In genomic region chr15:78749855-78750254, GRCm38 (mm10) we compare ENCODE assay signal across 11 mouse cellular contexts. TPM values are rescaled to one million over a fixed set of nuclear protein-coding genes. Genes with fewer than 3 reads are reported as not detected.
DNase-seq lines count a peak whose midpoint lies in the region; ATAC-seq and TF ChIP-seq lines count a peak whose summit lies in the region.
"Had no signal": no experiment of that assay in that cellular context is flagged by ENCODE, and none has a peak within 500 bp of the region (broad histone marks: within the 10 kb centered on the region; RNA-seq: fewer than 3 reads in every experiment).

No protein-coding gene starts in this region.

- H3K4me3 ChIP-seq in hindbrain, embryonic 16.5 days (ENCODE audit: low read length) = no peak overlapping the region
- no peak overlapping the region for H3K4me3 ChIP-seq in hindbrain, embryonic 14.5 days (replicated peaks; ENCODE audit: low read length)
- H3K4me3 ChIP-seq in intestine, postnatal 0 days (ENCODE audit: low read depth, low read length) = no peak overlapping the region
- H3K4me3 ChIP-seq: hindbrain, embryonic 15.5 days had no signal

- no peak for TF ChIP-seq CTCF in intestine, postnatal 0 days (IDR thresholded peaks at IDR 0.05; ENCODE audit: low read depth)

- no peaks in the 10 kb centered on the region for H3K9me3 ChIP-seq in hindbrain, embryonic 16.5 days (ENCODE audit: control insufficient read depth, low read length)
- H3K9me3 ChIP-seq in hindbrain, embryonic 14.5 days (ENCODE audit: control insufficient read depth, low read length) = no peaks in the 10 kb centered on the region
- H3K9me3 ChIP-seq in intestine, postnatal 0 days (ENCODE audit: control insufficient read depth) = no peaks in the 10 kb centered on the region
- H3K9me3 ChIP-seq: hindbrain, embryonic 15.5 days had no signal

- no peak overlapping the region for H3K27ac ChIP-seq in hindbrain, embryonic 16.5 days (ENCODE audit: low read depth, low read length)
- H3K27ac ChIP-seq in hindbrain, embryonic 14.5 days = no peak overlapping the region
- no peak overlapping the region for H3K27ac ChIP-seq in intestine, postnatal 0 days (ENCODE audit: low read depth, low read length)
- H3K27ac ChIP-seq: hindbrain, embryonic 15.5 days had no signal

- no peaks in the 10 kb centered on the region for H3K36me3 ChIP-seq in hindbrain, embryonic 16.5 days (ENCODE audit: control insufficient read depth, insufficient read depth, low read length)
- H3K36me3 ChIP-seq in hindbrain, embryonic 14.5 days (replicated peaks; ENCODE audit: control insufficient read depth, insufficient read depth) = no peaks in the 10 kb centered on the region
- H3K36me3 ChIP-seq in intestine, postnatal 0 days (ENCODE audit: control insufficient read depth, insufficient read depth) = no peaks in the 10 kb centered on the region
- H3K36me3 ChIP-seq: G1E; hindbrain, embryonic 15.5 days had no signal

- H3K27me3 ChIP-seq in hindbrain, embryonic 16.5 days (replicated peaks; ENCODE audit: control insufficient read depth, insufficient read depth, low read length) = no peaks in the 10 kb centered on the region
- H3K27me3 ChIP-seq in hindbrain, embryonic 14.5 days (ENCODE audit: control insufficient read depth, insufficient read depth, low read length) = no peaks in the 10 kb centered on the region
- H3K27me3 ChIP-seq in intestine, postnatal 0 days (replicated peaks; ENCODE audit: control insufficient read depth, insufficient read depth, low read length) = no peaks in the 10 kb centered on the region
- H3K27me3 ChIP-seq: hindbrain, embryonic 15.5 days had no signal

- 62% methylated on average over 5 of the region's 5 CpGs for WGBS in hindbrain, embryonic 16.5 days
- WGBS in hindbrain, embryonic 14.5 days = 66% methylated on average over 5 of the region's 5 CpGs
- 40% methylated on average over 5 of the region's 5 CpGs for WGBS in intestine, postnatal 0 days

- H3K4me2 ChIP-seq in hindbrain, embryonic 16.5 days (ENCODE audit: low read length) = no peak overlapping the region
- no peak overlapping the region for H3K4me2 ChIP-seq in hindbrain, embryonic 14.5 days (replicated peaks)
- no peak overlapping the region for H3K4me2 ChIP-seq in intestine, postnatal 0 days (replicated peaks; ENCODE audit: low read depth)
- H3K4me2 ChIP-seq: hindbrain, embryonic 15.5 days had no signal

- H3K4me1 ChIP-seq in hindbrain, embryonic 16.5 days (ENCODE audit: control insufficient read depth, insufficient read depth, low read depth, low read length) = peaks cover 11% of the 10 kb centered on the region
- H3K4me1 ChIP-seq in hindbrain, embryonic 14.5 days (replicated peaks; ENCODE audit: control insufficient read depth, insufficient read depth, low read length) = peaks cover 10% of the 10 kb centered on the region; the same call in 1 of the 2 replicates
- no peaks in the 10 kb centered on the region for H3K4me1 ChIP-seq in intestine, postnatal 0 days (replicated peaks; ENCODE audit: control insufficient read depth, insufficient read depth, low read length)

- no peak overlapping the region for H3K9ac ChIP-seq in hindbrain, embryonic 16.5 days (ENCODE audit: low read depth, low read length)
- H3K9ac ChIP-seq in hindbrain, embryonic 14.5 days = no peak overlapping the region
- no peak overlapping the region for H3K9ac ChIP-seq in intestine, postnatal 0 days (ENCODE audit: low read depth, low read length)
- H3K9ac ChIP-seq: hindbrain, embryonic 15.5 days had no signal

- intact Hi-C loops in left cerebral cortex, postnatal 4 days (cut with DNase I) = loop anchor here (10.0 kb wide), 1 partner anchor 305 kb away; no protein-coding TSS in a partner anchor

- ATAC-seq in hindbrain, embryonic 16.5 days = peak; percentile 46; the same call in 1 of the 2 replicates
- ATAC-seq in hindbrain, embryonic 14.5 days (ENCODE audit: low FRiP score) = no peak
- ATAC-seq in intestine, postnatal 0 days = peak; percentile 25; the same call in 1 of the 2 replicates

- DNase-seq in hindbrain, embryonic 14.5 days (ENCODE audit: low spot score) = no peak
- DNase-seq in adipocyte (ENCODE audit: low spot score) = peak; percentile 76
- DNase-seq in mesoderm, embryonic 11.5 days (ENCODE audit: low read depth, low spot score) = peak; percentile 50
- no peak for DNase-seq in spleen, postnatal 14 days (ENCODE audit: low spot score in 2 of 2)
- no peak for DNase-seq in left cerebral cortex, postnatal 4 days
- DNase-seq in cerebellum, postnatal 36 days = no peak
- DNase-seq: lung, postnatal 36 days had no signal

RNA-seq across cellular contexts. Expression of gene Mfng, which starts 23.4 kb away (rescaled TPM):
- polyA plus RNA-seq in hindbrain, embryonic 16.5 days (2015; fragmentation: Nextera tagmentation; extraction: Ambion mirVana) = 19.7 and 20.1 TPM in 2 replicates
- polyA plus RNA-seq in hindbrain, embryonic 14.5 days (2014; fragmentation: Nextera tagmentation; extraction: Ambion mirVana) = 11.7 and 12.5 TPM in 2 replicates
- 7.2 and 7.6 TPM in 2 replicates for polyA plus RNA-seq in intestine, postnatal 0 days (2015; fragmentation: Nextera tagmentation; extraction: Ambion mirVana)
- total RNA-seq in left cerebral cortex, postnatal 4 days (2021) = 1 to 10 TPM; 7.3 to 7.7 TPM
- total RNA-seq: G1E had no signal
- polyA plus RNA-seq: G1E had no signal

RNA-seq across cellular contexts. Expression of gene Elfn2, which starts 31.3 kb away (rescaled TPM):
- 11.6 and 13.3 TPM in 2 replicates for polyA plus RNA-seq in hindbrain, embryonic 16.5 days (2015; fragmentation: Nextera tagmentation; extraction: Ambion mirVana)
- 6.0 and 8.5 TPM in 2 replicates for polyA plus RNA-seq in hindbrain, embryonic 14.5 days (2014; fragmentation: Nextera tagmentation; extraction: Ambion mirVana)
- 0.10 and 0.17 TPM in 2 replicates for polyA plus RNA-seq in intestine, postnatal 0 days (2015; fragmentation: Nextera tagmentation; extraction: Ambion mirVana)
- total RNA-seq in left cerebral cortex, postnatal 4 days (2021) = 10 to 100 TPM; 79.2 to 81.2 TPM
- polyA plus RNA-seq: G1E had no signal

RNA-seq across cellular contexts. Expression of gene Card10, which starts 53.0 kb away (rescaled TPM):
- polyA plus RNA-seq in hindbrain, embryonic 16.5 days (2015; fragmentation: Nextera tagmentation; extraction: Ambion mirVana) = 2.5 and 2.8 TPM in 2 replicates
- 2.5 and 2.6 TPM in 2 replicates for polyA plus RNA-seq in hindbrain, embryonic 14.5 days (2014; fragmentation: Nextera tagmentation; extraction: Ambion mirVana)
- 3.2 and 3.9 TPM in 2 replicates for polyA plus RNA-seq in intestine, postnatal 0 days (2015; fragmentation: Nextera tagmentation; extraction: Ambion mirVana)
- total RNA-seq in left cerebral cortex, postnatal 4 days (2021) = 1 to 10 TPM; 5.2 to 5.4 TPM
- total RNA-seq: G1E had no signal
- polyA plus RNA-seq: G1E had no signal

Comparison
In these comparisons a context has a peak if more than half of its experiments do, and no peak if none do; other contexts are left out.
1. DNase-seq: peak in adipocyte (single experiment) and mesoderm, embryonic 11.5 days (single experiment); none in hindbrain, embryonic 14.5 days (single experiment), spleen, postnatal 14 days (0 of 2), left cerebral cortex, postnatal 4 days (single experiment) and cerebellum, postnatal 36 days (0 of 2).